Mouse (Mus musculus) frontal cortex, postnatal 25 days (tissue): ENCODE measurements at regions not wholly inside any gene's neighbourhood (a gene's known extent, or its start where the extent isn't known, plus 50 kb on each side); places are given as distances from the start of the nearest gene placed in this dataset.

Experiments used
- DNase-seq, 2 experiments: peaks; one replicate each; pipeline ENCODE4 v3.0.0; 2022; ENCODE audit warnings: low spot score in 2 of 2

GRCm38 (mm10) chr9:52379031-52379430 lies 210.7 kb upstream of the Zc3h12c start:
- no peak for DNase-seq

GRCm38 (mm10) chr9:52377761-52378160 lies 209.4 kb upstream of the Zc3h12c start:
- no peak for DNase-seq

GRCm38 (mm10) chr9:52376914-52377313 lies 208.5 kb upstream of the Zc3h12c start:
- no peak for DNase-seq

- DNase-seq: no peak
Observed at GRCm38 (mm10) chr9:52371296-52371695, 202.9 kb upstream of the Zc3h12c start.

- DNase-seq: no peak
Observed at GRCm38 (mm10) chr9:52368911-52369310, 200.5 kb upstream of the Zc3h12c start.

GRCm38 (mm10) chr9:52368080-52368479 lies 199.7 kb upstream of the Zc3h12c start:
- DNase-seq: no peak

- no peak for DNase-seq
Observed at GRCm38 (mm10) chr9:52366046-52366445, 197.7 kb upstream of the Zc3h12c start.

- DNase-seq: no peak
Observed at GRCm38 (mm10) chr9:52361599-52361998, 193.2 kb upstream of the Zc3h12c start.

- no peak for DNase-seq
Observed at GRCm38 (mm10) chr9:52359416-52359815, 191.0 kb upstream of the Zc3h12c start.

GRCm38 (mm10) chr9:52356549-52356948 lies 188.2 kb upstream of the Zc3h12c start:
- DNase-seq: no peak

- DNase-seq: no peak
Observed at GRCm38 (mm10) chr9:52355187-52355982, 187.0 kb upstream of the Zc3h12c start.

- no peak for DNase-seq
Observed at GRCm38 (mm10) chr9:52348536-52349527, 180.5 kb upstream of the Zc3h12c start.

- no peak for DNase-seq
Observed at GRCm38 (mm10) chr9:52344177-52344877, 176.0 kb upstream of the Zc3h12c start.

- no peak for DNase-seq
Observed at GRCm38 (mm10) chr9:52341029-52341428, 172.7 kb upstream of the Zc3h12c start.

GRCm38 (mm10) chr9:52337786-52338322 lies 169.5 kb upstream of the Zc3h12c start:
- no peak for DNase-seq

GRCm38 (mm10) chr9:52334767-52335166 lies 166.4 kb upstream of the Zc3h12c start:
- no peak for DNase-seq

- DNase-seq: no peak
Observed at GRCm38 (mm10) chr9:52333884-52334283, 165.5 kb upstream of the Zc3h12c start.

GRCm38 (mm10) chr9:52331748-52332147 lies 163.4 kb upstream of the Zc3h12c start:
- no peak for DNase-seq

- no peak for DNase-seq
Observed at GRCm38 (mm10) chr9:52330652-52331051, 162.3 kb upstream of the Zc3h12c start.

GRCm38 (mm10) chr9:52324347-52324746 lies 156.0 kb upstream of the Zc3h12c start:
- DNase-seq: no peak

GRCm38 (mm10) chr9:52323757-52324156 lies 155.4 kb upstream of the Zc3h12c start:
- DNase-seq: no peak

GRCm38 (mm10) chr9:52323226-52323625 lies 154.9 kb upstream of the Zc3h12c start:
- DNase-seq: no peak
